Mouse (Mus musculus) cerebellum, adult 8-10 months (tissue): Measurements from ENCODE around the gene Cct4.

Experiments used
- DNase-seq: peaks from one replicate; pipeline ENCODE4 v3.0.0; 2022

Gene Cct4

GRCm38 (mm10) chr11:22990393-22991126, at the start of gene Cct4:
TSS of gene Cct4 (plus strand) at chr11:22990519.
- DNase-seq: peak; percentile 88

DNA sequence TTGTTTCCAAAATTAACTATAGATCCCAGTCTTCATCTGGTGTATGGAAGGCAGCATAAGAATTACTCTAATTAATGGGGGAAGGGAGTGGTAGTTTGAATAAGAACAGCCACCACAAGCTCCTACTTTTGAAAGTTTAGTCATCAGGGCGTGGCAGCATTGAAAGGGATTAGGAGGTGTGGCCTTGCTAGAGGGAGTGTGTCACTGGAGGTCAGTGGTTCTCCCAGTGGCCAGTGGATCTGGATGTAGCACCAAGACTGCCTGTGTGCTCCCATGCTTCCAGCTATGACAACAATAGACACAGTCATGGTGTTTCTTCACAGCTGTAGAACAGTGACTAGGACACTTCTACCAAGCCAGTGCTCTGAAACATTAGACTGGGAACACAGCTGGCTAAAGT, 41.2 kb upstream of the Cct4 start:
- DNase-seq: no peak

GRCm38 (mm10) chr11:22950131-22950530, 40.2 kb upstream of the Cct4 start:
- DNase-seq: no peak

GRCm38 (mm10) chr11:22952668-22953067, 37.7 kb upstream of the Cct4 start:
- DNase-seq: no peak

DNA sequence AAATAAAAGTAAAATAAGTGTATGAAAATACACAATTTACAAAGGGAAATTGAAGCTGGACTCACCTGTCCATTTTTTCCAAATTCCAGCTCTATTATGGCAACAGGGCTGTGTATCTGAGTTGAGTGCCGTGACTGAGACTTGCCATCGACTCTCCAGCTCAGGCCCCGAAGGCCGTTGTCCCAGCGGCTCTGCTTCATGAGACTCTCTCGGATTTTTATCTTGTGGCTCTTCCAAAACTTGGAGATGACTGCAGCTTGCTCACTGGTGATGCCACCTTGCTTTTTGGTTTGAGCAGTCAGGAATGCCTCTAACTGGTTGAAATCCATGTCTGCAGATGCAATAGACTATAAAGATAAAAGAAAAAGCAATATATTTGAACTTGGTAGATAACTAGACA, 34.0 kb upstream of the Cct4 start:
- no peak for DNase-seq

DNA sequence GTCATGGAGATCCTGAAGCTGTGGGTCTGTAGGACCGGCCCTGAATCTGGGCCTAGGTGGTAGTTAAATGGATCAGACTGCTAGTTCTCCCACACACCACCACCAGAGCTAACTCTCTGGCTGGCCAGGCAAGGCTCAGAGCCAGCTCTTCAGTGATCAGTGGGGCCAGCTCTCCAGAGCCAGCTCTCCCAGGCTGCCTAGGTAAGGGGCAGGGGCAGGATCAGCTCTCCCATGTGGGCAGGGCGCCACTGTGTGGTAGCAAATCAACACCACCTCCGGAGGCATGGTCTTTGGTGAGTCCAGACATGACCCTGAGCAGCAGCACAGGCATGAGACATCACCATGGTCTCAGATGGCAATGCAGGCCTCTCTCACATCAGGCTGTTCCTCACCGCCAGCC, 33.5 kb upstream of the Cct4 start:
- no peak for DNase-seq

- no peak for DNase-seq
Measured at GRCm38 (mm10) chr11:22957791-22958374, 32.4 kb upstream of the Cct4 start.

DNA sequence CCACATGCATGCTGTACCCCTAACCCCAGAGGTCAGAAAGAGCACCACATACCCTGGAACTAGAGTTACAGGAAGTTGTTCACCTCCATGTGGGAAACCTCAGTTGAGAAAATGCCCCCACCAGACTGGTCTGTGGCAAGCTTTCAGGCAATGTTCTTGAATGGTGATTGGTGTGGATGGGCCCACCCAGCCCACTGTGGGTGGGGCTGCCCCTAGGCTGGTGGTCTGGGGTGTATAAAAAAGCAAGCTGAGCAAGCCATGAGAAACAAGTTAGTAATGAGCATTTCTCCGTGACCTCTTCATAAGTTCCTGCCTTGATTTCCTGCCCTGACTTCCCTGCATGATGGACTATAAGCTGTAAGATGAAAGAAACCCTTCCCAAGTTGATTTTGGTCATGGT, 28.2 kb upstream of the Cct4 start:
- no peak for DNase-seq

- DNase-seq: no peak
Measured at GRCm38 (mm10) chr11:22964401-22964800, 25.9 kb upstream of the Cct4 start.

DNA sequence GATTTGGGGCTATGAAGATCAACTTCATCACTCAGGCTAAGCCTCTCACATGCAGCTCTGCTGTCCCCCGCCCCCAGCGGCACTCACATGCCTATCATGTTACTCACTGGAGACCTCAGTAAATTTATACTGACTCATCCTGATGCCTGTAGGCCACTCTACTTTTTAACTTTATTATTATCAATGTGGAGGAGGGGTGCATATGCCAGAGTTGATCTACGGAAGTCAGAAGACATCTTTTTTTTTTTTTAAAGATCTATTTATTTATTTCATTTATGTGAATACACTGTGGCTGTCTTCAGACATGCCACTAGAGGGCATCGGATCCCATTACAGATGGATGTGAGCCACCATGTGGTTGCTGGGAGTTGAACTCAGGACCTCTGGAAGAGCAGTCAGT, 24.8 kb upstream of the Cct4 start:
- DNase-seq: no peak

- DNase-seq: no peak
Measured at GRCm38 (mm10) chr11:22969486-22969885, 20.8 kb upstream of the Cct4 start.

DNA sequence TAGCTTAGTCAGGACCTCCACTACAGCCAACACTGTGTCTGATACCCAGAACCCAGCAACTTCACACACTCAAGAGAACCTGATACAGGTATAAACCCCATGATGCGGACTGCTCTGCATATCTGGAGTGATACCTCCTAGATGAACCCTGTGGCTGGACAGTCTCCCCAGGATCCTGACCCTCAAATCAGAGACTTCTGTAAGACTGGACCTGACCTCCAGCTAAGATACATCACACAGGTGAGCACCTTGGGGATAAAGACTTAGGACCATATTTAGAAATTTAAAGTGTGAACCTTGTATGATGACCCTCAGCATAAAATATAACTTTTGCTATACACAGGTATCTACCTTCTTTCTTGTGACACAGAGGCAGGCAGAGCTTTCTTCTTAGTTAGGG, 19.8 kb upstream of the Cct4 start:
- no peak for DNase-seq

DNA sequence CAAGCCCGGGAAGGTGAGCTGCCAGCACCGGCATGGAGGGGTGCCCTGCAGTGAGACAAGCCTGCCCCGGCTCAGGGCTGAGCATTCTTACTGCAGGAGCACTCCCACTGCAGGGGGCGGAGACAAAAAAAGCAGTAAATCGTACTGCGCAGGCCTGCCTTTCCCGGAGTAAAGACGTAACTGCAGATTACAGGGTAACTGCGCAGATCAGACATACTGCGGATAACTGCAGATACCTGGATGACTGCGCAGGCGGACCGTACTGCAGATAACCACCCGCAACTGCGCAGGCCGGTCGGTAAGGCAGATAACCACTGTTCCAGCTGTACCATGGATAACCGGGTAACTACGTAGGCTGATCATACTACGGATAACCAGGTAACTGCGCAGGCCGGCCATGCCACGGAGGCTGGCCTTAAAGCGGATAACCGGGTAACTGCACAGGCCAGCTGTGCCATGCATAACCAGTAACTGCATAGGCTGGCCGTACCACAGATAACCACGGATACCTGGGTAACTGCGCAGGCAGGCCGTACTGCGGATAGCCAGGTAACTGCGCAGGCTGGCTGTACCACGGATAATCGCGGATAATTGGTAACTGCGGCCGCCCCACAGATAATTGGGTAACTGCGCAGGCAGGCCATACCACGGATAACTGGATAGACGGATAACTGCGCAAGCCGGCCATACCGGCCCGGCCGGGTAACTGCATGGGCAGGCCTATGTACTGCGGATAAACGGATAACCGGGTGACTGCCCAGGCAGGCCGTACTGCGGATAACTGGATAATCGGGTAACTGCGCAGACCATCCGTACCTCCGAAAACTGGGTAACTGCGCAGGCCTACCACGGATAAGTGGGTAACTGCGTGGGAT, 18.2 kb upstream of the Cct4 start, which contains the start of gene Zrsr1:
Zrsr1 (plus strand) TSS at position 171 of the 875 bp plus-strand sequence.
- peak; percentile 73 for DNase-seq

GRCm38 (mm10) chr11:22972746-22973526, 17.4 kb upstream of the Cct4 start:
- DNase-seq: peak; percentile 85

- DNase-seq: no peak
Measured at GRCm38 (mm10) chr11:22973599-22973998, 16.7 kb upstream of the Cct4 start.

DNA sequence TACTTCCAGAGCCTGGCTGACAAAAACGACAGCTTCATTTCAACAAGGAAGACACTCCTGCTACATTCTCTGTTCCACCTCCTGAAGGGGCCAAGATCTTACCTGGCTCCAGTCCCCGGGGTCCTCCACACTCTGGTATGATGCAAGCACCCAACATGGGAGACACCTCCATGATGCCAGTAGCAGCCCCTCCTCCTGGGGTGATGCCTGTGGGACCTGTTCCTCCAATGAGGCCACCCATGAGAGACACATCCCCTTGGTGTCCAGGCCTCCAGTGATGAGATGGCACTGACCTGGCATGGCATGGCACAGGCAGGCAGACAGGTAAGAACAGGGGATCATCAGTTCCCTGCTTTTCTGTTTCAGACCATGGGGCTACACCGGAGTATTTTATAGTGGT, 12.1 kb upstream of the Cct4 start:
- DNase-seq: no peak

DNA sequence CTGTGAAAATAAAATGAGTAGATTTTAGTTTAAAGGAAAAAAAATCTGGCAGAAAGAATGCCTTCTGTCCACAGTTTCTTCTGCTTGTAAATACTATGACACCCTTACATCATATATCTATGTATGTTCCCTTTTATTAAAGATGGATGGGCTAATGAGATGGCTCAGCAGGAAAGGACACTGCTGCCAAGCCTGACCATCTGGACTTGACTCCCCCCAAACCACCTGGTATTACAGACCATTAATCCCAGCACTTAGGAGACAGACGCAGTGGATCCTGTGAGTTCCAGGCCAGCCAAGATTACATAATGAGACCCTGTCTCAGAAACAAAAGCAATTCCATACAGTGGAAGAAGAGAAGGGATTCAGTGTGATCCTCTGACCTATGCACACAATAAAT, 11.6 kb upstream of the Cct4 start:
- peak; percentile 61 for DNase-seq

DNA sequence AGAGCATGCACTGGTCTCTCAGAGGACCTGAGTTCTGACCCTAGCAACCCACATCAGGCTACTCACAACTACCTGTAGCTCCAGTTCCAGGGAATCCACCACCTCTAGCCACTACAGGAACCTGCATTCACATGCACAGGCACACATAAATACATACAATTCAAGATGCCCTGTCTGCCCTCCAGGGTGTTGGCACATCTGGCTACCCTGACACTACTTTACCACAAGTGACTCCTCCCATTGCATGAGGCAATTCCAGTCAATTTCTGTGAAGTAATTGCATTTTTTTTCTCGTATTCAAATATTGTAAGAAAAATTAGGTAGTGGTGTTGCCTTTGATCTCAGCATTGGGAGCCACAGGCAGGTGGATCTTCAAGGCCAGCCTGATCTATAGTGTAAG, 11.1 kb upstream of the Cct4 start:
- DNase-seq: no peak

DNA sequence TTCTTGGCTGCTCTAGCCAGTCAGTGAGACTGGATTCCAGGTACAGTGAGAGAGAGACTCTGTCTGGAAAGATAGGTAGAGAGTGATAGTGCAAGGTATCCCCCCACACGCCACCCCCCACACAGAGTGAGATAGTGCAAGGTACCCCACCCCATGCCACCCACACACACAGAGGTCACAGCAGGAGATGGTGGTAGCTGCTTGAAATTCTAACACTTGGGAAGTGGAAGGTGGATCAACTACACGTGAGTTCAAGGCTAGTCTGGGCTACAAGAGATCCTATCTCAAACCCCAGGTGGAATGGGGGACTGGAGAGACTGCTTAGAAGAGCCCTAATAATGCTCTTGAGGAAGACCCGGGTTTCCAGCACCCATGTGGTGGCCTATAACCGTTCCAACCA, 9.3 kb upstream of the Cct4 start:
- DNase-seq: no peak

DNA sequence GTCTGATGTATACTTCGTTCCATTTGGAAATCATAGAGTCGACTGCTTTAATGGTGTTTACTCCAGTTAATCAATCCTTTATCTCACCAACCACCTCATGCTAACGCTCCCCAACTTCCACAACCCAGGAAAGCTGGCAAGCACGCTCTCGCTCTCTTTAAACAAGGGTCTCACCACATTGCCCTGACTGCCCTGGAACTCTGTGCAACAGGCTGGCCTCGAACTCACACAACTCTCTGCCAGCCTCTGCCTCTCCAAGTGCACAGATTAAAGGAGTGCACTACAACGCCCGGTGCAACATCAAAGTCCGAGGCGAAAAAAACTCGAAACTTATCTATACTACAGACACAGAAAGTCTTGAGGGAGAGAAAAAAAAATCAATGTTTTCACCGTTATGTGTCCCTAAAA, 8.8 kb upstream of the Cct4 start:
- no peak for DNase-seq

- DNase-seq: peak; percentile 97
Measured at GRCm38 (mm10) chr11:22981984-22982757, 8.1 kb upstream of the Cct4 start, which contains the start of the genes Gm28048 and Commd1. TSS of gene Gm28048 (minus strand) at chr11:22982090. TSS of gene Commd1 (minus strand) at chr11:22982382.

GRCm38 (mm10) chr11:22982846-22983245, 7.5 kb upstream of the Cct4 start:
- DNase-seq: no peak
